Mouse (Mus musculus) stomach, embryonic 16.5 days (tissue): ENCODE results near the gene Krtcap2. TPM values are rescaled to one million over a fixed set of nuclear protein-coding genes. Genes with fewer than 3 reads are reported as not detected.

Experiments
- ATAC-seq: fragments of 200-750 bp; cut with Nextera tagmentation; 2 replicates; pipeline ENCODE4 v1.8.0; 2017; ENCODE audit warnings: moderate number of reproducible peaks, moderate TSS enrichment; ENCODE audit not compliant: insufficient read depth, low FRiP score
- H3K27ac ChIP-seq: fragments of 300-500 bp; sonication (generic); 2 replicates; pipeline ENCODE4 v1.5.1; 2014; ENCODE audit warnings: low read length
- H3K27me3 ChIP-seq: fragments of 300-500 bp; sonication (generic); 2 replicates; pipeline ENCODE4 v1.6.1; 2014; ENCODE audit warnings: low read length, control low read depth, mixed read lengths; ENCODE audit not compliant: control insufficient read depth, insufficient read depth
- H3K36me3 ChIP-seq: fragments of 300-500 bp; sonication (generic); 2 replicates; pipeline ENCODE4 v1.6.1; 2014; ENCODE audit warnings: low read length; ENCODE audit not compliant: control insufficient read depth, insufficient read depth
- H3K4me1 ChIP-seq: fragments of 300-500 bp; sonication (generic); 2 replicates; pipeline ENCODE4 v1.6.1; 2014; ENCODE audit warnings: low read length, control low read depth, mixed read lengths; ENCODE audit not compliant: control insufficient read depth, insufficient read depth
- H3K4me2 ChIP-seq: fragments of 300-500 bp; sonication (generic); 2 replicates; pipeline ENCODE4 v1.6.1; 2014; ENCODE audit warnings: low read depth, low read length, mixed read lengths
- H3K4me3 ChIP-seq: fragments of 300-500 bp; sonication (generic); replicated peaks from 2 replicates; pipeline ENCODE4 v1.5.1; 2014; ENCODE audit warnings: mild to moderate bottlenecking, low read length
- H3K9ac ChIP-seq: fragments of 300-500 bp; sonication (generic); 2 replicates; pipeline ENCODE4 v1.6.1; 2014; ENCODE audit warnings: low read length
- H3K9me3 ChIP-seq: fragments of 300-500 bp; sonication (generic); replicated peaks from 2 replicates; pipeline ENCODE4 v1.6.1; 2016; ENCODE audit warnings: low read length, control low read depth; ENCODE audit not compliant: control insufficient read depth
- WGBS: fragments of 180-500 bp; shearing (Covaris S2); extraction: QIAGEN DNeasy Blood & Tissue Kit; methylation state at CpG from one replicate; pipeline ENCODE4 v1.1.7; 2014; 5-methylcytosine and 5-hydroxymethylcytosine counted together
- polyA plus RNA-seq: library from polyadenylated mRNA; unstranded; fragments of >200 nt; fragmentation: Nextera tagmentation; extraction: Ambion mirVana; gene quantifications from 2 replicates; pipeline ENCODE4 v1.2.1, GENCODE M21; 2015

Gene Krtcap2
- polyA plus RNA-seq, 1 experiment from 2014 or later = 325 TPM

DNA sequence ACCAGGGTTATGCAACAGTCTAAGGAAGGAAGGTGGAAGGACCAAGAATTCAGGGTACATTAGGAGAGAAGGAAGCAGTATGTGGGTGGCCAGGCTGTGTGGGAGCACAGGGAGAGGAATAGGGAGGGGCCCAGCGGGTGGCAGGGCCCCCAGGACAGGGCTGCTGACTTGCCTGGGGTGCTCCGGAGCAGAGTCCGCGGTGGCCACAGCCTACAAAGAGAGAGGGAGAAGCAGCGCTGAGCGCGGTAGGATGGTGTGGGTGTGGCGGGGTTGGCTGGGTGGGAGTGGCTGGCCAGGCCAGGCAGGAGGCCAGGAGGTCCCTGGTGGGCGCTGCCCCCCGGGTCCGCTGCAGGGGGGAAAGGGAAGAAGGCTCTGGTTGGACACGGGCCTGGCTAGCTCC lies 7.3 kb upstream of the Krtcap2 start:
- ATAC-seq = peak; percentile 8; the same call in 1 of the 2 replicates
- no peaks in the 10 kb centered on the region for H3K36me3 ChIP-seq
- H3K27ac ChIP-seq = no peak overlapping the region
- no peak overlapping the region for H3K4me3 ChIP-seq
- H3K9me3 ChIP-seq = no peaks in the 10 kb centered on the region
- H3K9ac ChIP-seq = no peak overlapping the region
- H3K4me1 ChIP-seq = peaks cover 10% of the 10 kb centered on the region
- peak overlapping the region; percentile 22; the same call in 1 of the 2 replicates for H3K4me2 ChIP-seq
- 51% methylated on average over 12 of the region's 12 CpGs for WGBS
- no peaks in the 10 kb centered on the region for H3K27me3 ChIP-seq

DNA sequence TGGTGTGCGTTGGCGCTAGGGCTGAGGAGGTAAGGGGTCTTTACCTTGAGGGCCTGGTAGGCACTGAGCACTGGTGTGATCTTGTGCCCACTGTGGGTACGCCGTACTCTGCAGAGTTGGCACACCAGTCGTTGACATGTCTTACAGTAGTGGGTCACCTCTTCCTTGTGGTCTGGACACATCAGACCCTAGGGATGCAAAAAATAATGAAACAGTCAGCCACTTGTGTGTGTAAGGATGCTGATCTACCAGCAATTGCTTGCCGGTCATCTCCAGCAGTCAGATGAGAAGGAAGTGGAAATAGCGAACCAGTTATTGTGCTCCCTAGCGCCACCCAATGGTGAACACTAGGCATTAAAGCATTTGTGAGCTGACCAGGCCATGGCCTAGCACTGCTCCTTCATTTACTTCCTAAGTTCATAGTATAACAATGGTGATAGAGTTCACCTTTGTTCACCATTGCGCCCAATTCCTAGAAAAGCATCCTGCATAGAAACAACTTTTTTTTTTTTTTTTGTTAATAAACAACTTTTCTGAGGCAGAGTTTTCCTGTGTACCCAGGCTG lies 3.4 kb upstream of the Krtcap2 start:
- H3K9me3 ChIP-seq = no peaks in the 10 kb centered on the region
- no peak overlapping the region for H3K27ac ChIP-seq
- no peak overlapping the region for H3K9ac ChIP-seq
- 68% methylated on average over 9 of the region's 9 CpGs for WGBS
- H3K4me3 ChIP-seq = no peak overlapping the region
- H3K4me2 ChIP-seq = no peak overlapping the region
- no peaks in the 10 kb centered on the region for H3K27me3 ChIP-seq
- peaks cover 11% of the 10 kb centered on the region for H3K4me1 ChIP-seq
- H3K36me3 ChIP-seq = no peaks in the 10 kb centered on the region
- ATAC-seq = no peak

DNA sequence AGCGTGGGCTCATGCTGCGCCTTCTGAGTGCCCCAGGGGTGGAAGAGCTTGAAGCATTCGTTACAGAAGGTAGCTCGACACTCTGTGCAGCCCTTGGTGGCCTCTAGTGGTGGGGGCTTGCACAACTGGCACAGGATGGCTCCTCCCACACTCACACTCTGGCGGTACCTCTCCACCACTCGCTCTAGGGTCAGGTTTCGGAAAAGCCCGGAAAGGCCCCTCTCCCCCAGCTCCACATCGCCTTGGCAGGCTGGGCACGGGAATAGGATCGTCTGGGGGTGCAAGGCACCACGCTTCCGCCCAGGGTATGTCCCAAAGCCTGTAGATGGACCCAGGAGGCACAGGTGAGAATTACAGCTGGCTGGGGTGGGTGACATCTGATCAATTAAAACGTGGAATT lies 2.2 kb upstream of the Krtcap2 start:
- Histone ChIP-seq H3K4me2 (peak overlapping the region; percentile 75; the same call in 1 of the 2 replicates), H3K27ac (no peak overlapping the region), H3K27me3 (no peaks in the 10 kb centered on the region), H3K9ac (no peak overlapping the region), H3K4me1 (peaks cover 12% of the 10 kb centered on the region), H3K9me3 (no peaks in the 10 kb centered on the region), H3K36me3 (no peaks in the 10 kb centered on the region), H3K4me3 (no peak overlapping the region)
- ATAC-seq = peak; percentile 51; the same call in 1 of the 2 replicates
- 20% methylated on average over 14 of the region's 14 CpGs for WGBS

DNA sequence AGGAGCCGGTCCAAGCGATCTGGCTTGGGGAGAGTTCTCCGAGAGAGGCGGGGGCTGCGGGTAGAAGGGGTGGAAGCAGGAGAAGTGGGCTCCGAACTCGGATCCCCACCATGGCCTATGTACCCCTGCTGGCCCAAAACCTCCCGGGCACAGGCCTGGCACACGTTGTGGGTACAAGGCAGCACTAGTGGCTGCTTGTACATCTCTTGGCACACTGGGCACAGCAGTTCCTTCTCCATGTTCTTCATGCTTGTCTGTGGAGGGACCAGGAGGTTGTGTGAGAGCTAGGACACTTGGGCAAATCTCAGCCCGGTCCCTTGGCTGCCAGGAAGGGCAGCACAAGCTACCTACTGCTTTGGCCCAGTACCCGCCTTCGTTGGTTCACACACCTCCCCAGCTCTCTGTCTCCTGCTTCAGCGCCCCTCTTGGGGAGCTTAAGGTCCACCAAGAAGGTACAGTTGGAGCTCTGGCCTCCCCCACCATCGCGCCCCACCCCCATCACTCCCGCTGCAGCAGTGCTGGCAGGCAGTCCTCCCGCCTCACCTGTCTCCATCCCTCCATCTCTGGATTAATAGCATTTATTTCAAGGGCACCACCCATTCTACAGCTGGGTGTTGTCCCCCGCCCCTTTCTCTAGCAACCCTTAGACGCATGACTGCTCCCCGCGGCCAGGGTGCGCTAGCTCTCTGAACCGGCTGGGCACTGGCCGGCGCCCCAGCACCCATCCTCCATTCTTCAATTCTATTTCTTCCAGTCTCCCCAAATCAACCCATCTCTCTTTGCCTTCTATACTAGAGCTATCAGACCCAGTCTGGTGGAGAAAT lies 1.4 kb upstream of the Krtcap2 start:
- peak overlapping the region; percentile 59 for H3K9ac ChIP-seq
- peak overlapping the region; percentile 75 for H3K4me2 ChIP-seq
- no peak overlapping the region for H3K27ac ChIP-seq
- no peaks in the 10 kb centered on the region for H3K9me3 ChIP-seq
- peaks cover 3% of the 10 kb centered on the region; the same call in 1 of the 2 replicates for H3K36me3 ChIP-seq
- 19% methylated on average over 25 of the region's 25 CpGs for WGBS
- H3K4me3 ChIP-seq = peak overlapping the region; percentile 76
- ATAC-seq = peak; percentile 18; the same call in 1 of the 2 replicates
- H3K27me3 ChIP-seq = no peaks in the 10 kb centered on the region
- H3K4me1 ChIP-seq = peaks cover 12% of the 10 kb centered on the region

DNA sequence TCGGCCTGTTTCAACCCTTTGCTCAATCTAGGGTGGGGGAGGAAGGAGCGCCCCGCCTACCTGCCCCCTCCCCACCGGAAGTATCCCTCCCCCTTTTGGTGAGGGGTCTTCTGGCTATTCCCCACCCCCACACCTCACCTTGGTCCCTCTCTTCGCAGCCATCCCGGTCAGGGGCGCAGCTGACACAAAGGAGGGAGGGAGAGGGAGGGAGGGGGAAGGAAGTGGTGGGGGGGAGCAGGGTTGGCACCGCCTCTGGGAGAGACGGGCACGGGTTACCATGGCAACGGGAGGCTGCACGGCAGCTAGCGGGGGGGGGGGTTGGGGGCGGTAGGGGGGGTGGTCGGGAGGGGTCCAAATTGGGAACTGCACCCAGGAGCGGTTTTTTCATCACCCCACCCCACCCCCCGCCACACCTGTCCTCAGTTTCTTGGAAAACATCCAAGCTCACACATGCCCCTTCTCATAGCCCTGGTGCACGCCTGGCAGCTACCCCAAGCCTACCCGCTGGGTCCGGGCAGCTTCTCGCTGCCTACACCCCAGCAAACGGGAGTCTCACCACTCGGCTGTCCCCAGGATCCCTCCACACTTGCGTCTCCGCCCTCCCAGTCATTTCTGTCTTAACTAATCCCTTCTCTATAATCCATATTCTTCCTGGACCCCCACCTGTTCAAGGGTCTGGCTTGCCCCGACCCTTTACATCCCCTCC lies 631 bp upstream of the Krtcap2 start:
- WGBS = 1% methylated on average over 14 of the region's 26 CpGs
- peak overlapping the region; percentile 50; the same call in 1 of the 2 replicates for H3K27ac ChIP-seq
- 0 out of 2 replicates have a peak, but pooled peaks have one; percentile 35 for ATAC-seq

DNA sequence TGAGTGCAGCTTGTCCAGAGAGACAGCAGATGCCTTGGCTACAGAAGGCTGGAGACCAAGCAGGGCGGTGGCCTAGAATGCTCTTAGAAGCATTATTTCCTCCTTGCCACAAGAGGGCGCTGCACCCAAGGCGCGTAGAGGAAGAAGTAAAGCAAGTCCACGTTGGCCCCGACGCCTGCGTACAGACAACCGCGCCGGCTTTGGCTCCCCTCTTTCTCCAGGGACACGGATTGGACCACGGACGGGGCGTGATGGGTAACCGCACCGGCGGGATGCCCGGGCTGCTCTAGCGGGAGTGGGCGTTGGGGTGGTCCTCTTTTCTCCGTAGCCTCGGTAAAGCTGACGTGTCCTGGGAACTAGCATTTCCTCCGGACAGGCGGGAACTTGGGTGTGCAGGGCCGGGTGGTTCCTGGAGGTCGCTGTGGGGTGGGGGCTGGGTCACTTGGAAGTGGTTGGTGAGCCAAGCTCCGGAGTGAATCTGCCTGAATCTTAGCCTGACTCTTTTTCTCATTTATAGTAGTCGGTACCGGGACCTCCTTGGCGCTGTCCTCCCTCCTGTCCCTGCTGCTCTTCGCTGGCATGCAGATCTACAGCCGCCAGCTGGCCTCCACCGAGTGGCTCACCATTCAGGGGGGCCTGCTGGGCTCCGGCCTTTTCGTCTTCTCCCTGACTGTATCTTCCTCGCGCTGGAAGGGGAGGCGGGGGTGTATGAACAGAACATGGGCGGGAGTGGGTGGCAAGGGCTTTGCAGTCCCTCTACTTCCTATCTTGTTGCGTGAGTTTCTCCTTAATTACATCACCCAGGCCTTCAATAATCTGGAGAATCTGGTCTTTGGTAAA lies 715 bp downstream of the Krtcap2 start, which contains the start of gene Trim46:
TSS of gene Trim46 (minus strand) at position 49 of the 840 bp plus-strand sequence.
- ATAC-seq = peak; percentile 70
- Histone ChIP-seq H3K4me1 (peaks cover 25% of the 10 kb centered on the region), H3K27me3 (no peaks in the 10 kb centered on the region), H3K4me2 (peak within 1 kb of the TSS; percentile 75), H3K36me3 (peaks cover 3% of the 10 kb centered on the region; the same call in 1 of the 2 replicates), H3K9me3 (no peaks in the 10 kb centered on the region), H3K9ac (peak within 1 kb of the TSS; percentile 87), H3K27ac (peak within 1 kb of the TSS; percentile 70), H3K4me3 (peak within 1 kb of the TSS; percentile 76)
- under 1% methylated on average over 42 of the region's 42 CpGs for WGBS

More for the DNA sequence above, 631 bp upstream of the Krtcap2 start:
- H3K4me1 ChIP-seq = peaks cover 14% of the 10 kb centered on the region
- H3K9ac ChIP-seq = peak overlapping the region; percentile 59
- no peaks in the 10 kb centered on the region for H3K27me3 ChIP-seq
- H3K9me3 ChIP-seq = no peaks in the 10 kb centered on the region
- H3K4me2 ChIP-seq = peak overlapping the region; percentile 75
- H3K36me3 ChIP-seq = peaks cover 3% of the 10 kb centered on the region; the same call in 1 of the 2 replicates
- H3K4me3 ChIP-seq = peak overlapping the region; percentile 76

DNA sequence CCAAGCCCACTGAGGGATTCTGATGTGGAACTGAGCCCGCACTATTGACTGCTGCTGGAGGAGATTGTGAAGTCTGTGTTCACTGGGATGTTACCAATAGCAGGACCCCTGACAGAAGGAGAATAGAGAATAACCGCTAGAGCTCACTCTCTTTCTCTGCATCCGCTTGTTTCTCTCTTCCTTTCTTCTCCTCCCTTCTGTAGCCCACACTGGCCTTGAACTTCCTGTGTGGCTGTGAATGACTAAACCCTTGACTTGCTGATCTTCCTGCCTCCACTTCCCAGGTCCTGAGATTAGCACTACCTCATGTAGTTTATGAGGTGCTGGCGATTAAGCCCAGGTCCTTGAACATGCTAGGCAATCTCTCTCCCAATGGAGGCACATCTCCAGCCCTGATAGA lies 1.7 kb downstream of the Krtcap2 start:
- WGBS = 85% methylated on average over 4 of the region's 4 CpGs
- no peaks in the 10 kb centered on the region for H3K9me3 ChIP-seq
- H3K4me2 ChIP-seq = peak overlapping the region; percentile 75
- H3K9ac ChIP-seq = peak overlapping the region; percentile 87; the same call in 1 of the 2 replicates
- H3K4me1 ChIP-seq = peaks cover 33% of the 10 kb centered on the region
- no peaks in the 10 kb centered on the region for H3K27me3 ChIP-seq
- H3K4me3 ChIP-seq = peak overlapping the region; percentile 76
- no peak for ATAC-seq
- H3K27ac ChIP-seq = no peak overlapping the region
- peaks cover 3% of the 10 kb centered on the region; the same call in 1 of the 2 replicates for H3K36me3 ChIP-seq

DNA sequence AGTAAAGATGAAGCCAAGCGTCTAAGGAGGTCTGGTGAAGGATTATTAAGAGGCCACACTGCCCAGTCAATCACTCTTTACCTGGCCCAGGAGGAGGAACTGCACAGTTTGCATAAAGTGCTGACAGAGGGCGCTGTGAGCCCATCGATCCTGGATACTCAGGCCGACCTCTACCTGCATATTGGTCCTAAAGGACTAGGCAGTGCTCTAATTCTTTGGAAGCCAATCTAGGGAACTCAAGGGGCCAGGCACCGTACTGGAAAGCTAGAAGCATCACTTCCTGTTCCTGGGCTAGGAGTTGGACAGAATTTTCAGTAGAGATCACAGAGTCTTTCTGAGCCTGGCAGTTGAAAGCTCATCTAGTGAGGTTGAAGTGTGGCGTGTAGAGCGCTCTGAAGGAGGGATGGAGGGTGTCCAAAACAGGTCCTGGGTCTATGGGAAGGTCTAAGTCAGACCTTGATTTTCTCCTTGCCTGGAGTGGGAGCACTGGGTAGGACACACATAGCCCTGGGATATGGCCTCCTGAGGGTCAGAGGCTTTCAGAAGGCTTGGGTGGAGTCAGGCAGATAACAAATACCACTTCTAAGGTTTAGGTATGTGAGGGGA lies 4.8 kb downstream of the Krtcap2 start:
- peaks cover 3% of the 10 kb centered on the region; the same call in 1 of the 2 replicates for H3K36me3 ChIP-seq
- H3K27ac ChIP-seq = no peak overlapping the region
- H3K9ac ChIP-seq = no peak overlapping the region
- peak; percentile 5; the same call in 1 of the 2 replicates for ATAC-seq
- no peak overlapping the region for H3K4me2 ChIP-seq
- H3K9me3 ChIP-seq = no peaks in the 10 kb centered on the region
- H3K4me1 ChIP-seq = peaks cover 29% of the 10 kb centered on the region
- H3K4me3 ChIP-seq = no peak overlapping the region
- H3K27me3 ChIP-seq = no peaks in the 10 kb centered on the region
- WGBS = 16% methylated on average over 7 of the region's 7 CpGs
